Mouse (Mus musculus): Measurements from ENCODE around the gene Zc3h12c.

DNA sequence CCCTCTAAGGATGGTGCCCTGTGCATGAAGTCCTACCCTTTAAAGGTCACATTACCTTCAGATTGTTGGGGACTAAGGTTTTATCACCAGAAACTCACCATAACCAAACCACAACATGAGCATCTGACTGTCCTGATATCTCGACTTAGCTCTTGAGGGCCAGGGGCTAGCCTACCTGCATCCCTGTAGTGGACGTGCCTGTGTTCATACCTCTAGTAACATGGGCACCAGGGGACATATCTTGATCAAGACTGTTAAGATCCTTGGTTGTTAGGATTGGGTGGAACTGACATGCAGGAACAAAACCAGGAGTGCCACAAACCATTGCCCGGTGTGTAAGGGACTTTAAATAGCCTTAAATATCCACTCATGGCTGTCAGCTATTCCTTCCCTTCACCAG, 61.2 kb downstream of the Zc3h12c start:
- TF ChIP-seq CTCF (IDR thresholded peaks at IDR 0.05; ENCODE audit: insufficient read depth, low read depth, low read length) (no peak), POLR2A (IDR thresholded peaks at IDR 0.05; ENCODE audit: insufficient read depth, low read depth, low read length) (no peak)

All from olfactory bulb, adult 2 months (tissue).